Mouse (Mus musculus) left cerebral cortex, postnatal 4 days (tissue): ENCODE measurements around the gene Gpx2. TPM values are rescaled to one million over a fixed set of nuclear protein-coding genes. Genes with fewer than 3 reads are reported as not detected.
"Not testable (repeated sequence)": the region's sequence is repeated elsewhere in the genome, so short reads cannot be mapped to it uniquely, and the experiment has no call there.

Source experiments
- DNase-seq: peaks from one replicate; pipeline ENCODE4 v3.0.0-alpha.2; 2022
- intact Hi-C: fragments of 180-260 bp; cut with DNase I; formaldehyde crosslinking; loops from one replicate; pipeline ENCODE4 v1.15.1; 2025
- total RNA-seq, 2 experiments: library from RNA; stranded (reverse); gene quantifications; 2 replicates each; pipeline ENCODE4 v1.2.3; 2021

The Gpx2 gene
- total RNA-seq, 2 experiments from 2014 or later = not detected

DNA sequence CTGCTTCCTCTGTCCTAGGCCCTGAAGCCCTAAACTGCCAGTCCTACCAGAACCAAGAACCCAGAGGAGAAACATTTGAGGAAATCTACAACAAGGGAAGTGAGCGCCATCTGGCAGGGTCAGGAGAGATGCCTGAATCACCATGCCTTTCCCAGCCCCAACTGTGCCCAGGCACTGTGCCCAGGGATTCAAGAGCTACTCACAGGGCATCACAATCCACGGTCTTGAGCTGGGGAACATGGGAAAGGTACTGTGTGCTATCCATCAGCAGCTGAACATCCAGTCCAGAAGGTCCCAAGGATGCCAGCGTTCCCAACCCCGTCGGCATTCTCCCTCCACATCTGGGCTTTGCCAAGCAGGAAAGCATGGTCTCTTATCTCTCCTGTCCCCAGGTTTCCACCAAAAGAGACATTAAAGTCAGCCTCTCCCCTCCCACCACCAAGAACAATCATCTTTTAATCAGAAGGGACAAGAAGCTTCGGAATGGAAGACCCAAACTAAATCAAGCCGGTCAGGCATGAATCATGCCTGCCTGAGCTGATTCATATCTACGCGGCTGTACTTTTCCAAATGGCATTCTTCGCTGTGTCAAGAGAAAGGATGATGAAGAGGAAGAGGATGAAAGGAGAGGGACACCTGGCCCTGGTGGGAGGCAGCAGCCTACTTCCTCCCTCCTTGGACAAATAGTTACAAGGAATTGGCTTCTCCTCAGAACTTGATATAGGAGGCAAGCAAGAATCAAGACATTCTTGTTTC is 9.9 kb upstream of the Gpx2 start:
- intact Hi-C loops = no loop called here
- peak; percentile 83 for DNase-seq

DNA sequence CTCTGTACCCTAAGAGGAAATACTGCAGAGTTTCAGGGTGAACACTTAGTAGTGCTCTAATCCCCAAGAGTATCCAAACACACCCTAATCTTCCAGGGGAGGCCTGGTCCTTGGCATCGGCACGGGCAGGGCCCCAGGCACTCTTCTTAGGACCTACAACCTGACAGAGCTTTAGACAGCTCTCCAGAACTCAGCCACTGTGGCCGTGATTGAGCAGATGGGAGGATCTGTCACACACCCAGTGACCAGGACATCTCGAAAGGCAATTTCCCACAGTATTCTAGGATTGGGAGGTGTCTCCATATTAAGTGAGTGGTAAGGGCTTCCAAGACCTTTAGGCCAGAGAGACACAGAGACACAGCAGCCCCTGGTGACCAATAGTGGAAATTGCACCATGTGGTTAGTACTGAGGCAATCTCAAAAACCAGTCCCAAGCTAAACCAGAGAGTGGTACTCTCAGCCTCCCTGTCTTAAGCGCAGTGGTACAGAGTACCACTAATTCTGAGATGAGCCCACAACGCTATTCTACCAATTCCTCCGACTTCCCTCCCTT is 8.4 kb upstream of the Gpx2 start:
- DNase-seq = peak; percentile 52
- intact Hi-C loops = no loop called here

DNA sequence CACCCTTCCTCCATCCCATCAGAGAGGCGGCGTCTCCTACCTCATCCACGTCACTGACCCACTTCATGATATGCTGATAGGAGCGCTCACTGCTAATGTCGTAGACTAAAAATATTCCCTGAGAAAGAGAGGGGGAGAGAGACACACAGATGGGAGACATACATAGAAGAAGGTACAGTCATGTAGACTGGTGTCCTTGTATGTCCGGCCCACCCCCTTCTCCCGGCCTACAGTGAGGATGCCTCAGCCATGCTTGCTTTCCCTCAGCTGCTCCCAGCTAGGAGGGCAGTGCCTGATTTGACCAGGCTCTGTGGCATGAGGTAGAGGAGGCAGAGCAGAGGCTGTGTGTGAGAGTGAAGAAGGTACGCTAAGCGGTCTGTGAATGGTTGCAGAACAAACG is 7.7 kb upstream of the Gpx2 start:
- DNase-seq = no peak
- intact Hi-C loops = no loop called here

DNA sequence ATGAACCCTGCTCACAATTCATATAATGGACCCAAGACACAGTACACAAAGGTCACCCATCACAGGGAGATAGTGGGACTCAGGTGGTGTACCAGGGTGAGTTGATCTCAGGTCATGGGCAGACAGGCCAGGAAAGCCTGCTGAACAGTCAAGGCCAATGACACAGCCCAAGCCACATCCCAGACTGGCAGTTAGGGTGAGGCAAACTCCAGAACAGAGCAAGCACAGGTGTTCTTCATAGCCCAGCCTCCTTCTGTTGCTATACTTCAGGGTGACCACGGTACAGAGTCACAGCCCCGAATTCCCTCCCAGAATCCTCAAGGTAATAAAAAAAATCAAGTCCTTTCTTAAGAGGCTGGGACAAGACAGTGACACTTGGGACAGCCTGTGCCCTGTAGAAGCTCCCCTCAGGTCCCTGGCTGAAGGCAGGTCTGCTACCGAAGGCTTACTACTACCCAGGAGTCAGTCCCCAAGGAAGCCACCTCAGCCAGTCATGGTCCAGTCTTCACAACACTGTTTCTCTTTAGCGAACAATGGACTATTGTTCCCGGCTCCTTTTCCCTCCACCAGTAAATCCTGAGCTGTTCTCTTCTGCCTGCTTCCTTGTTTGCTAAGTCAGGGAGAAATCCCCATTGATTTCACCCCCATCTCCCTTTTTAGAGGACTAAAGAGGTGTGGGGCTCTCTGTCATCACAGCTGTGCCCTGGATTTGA is 2.8 kb upstream of the Gpx2 start:
- no peak for DNase-seq
- intact Hi-C loops = no loop called here

DNA sequence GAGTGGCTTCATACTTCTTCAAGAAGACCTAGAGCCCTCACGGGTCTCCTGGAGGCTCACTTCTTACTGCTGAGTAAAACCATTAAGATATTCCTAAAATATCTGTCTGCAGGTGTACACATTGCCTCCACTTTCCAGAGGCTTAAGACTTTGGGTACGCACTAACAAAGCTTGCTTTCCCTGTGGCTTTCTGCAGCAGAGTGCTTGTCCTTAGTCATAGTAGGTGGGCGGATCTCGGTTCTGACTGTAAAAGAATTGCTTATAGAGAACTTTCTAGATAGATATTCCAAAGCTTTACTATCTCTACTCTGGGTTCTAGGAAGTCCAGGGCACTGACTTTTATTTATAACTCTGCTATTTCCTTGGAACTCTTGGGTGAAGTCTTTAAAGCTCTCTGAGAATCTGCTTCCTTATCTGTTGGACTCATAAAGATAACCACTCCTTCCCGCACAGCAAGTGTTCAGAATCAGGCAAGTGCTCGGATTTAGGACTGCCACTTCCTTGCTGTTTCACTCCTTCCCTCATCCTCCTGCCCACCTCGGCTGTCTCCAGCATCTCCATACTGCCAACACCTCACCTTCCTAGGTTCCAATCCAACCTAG is 1.7 kb upstream of the Gpx2 start:
- intact Hi-C loops = no loop called here
- no peak for DNase-seq

GRCm38 (mm10) chr12:76792540-76792939 is 2.8 kb downstream of the Gpx2 start:
- DNase-seq, intact Hi-C loops: not testable (repeated sequence)

GRCm38 (mm10) chr12:76790446-76791084 is 4.8 kb downstream of the Gpx2 start:
- DNase-seq = no peak
- intact Hi-C loops = no loop called here

GRCm38 (mm10) chr12:76784056-76784619 is 11.2 kb downstream of the Gpx2 start:
- DNase-seq = no peak
- intact Hi-C loops = no loop called here

GRCm38 (mm10) chr12:76780639-76781468 is 14.5 kb downstream of the Gpx2 start:
- intact Hi-C loops = no loop called here
- peak; percentile 44 for DNase-seq

DNA sequence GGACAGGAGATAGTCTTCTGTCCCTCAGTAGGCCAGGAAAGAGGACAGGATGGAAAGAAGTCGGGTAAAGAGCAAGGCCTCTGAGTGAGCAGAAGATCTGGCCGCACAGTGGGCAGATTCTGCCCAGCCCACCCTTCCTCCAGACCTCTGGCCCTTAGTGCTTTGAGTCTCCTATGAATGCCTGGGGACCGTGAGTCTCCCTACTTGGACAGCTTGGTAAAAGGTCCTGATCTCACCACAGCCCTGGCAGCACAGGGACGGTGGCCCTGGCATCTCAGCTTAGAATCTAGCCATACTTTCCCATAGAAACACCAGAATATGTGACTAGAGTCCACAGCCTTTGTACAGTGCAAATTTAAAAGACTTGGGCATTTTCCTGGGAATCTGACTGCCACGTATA is 15.4 kb downstream of the Gpx2 start:
- intact Hi-C loops = no loop called here
- no peak for DNase-seq

- intact Hi-C loops = no loop called here
- DNase-seq = no peak
Observed at GRCm38 (mm10) chr12:76778305-76779083, 16.9 kb downstream of the Gpx2 start.

DNA sequence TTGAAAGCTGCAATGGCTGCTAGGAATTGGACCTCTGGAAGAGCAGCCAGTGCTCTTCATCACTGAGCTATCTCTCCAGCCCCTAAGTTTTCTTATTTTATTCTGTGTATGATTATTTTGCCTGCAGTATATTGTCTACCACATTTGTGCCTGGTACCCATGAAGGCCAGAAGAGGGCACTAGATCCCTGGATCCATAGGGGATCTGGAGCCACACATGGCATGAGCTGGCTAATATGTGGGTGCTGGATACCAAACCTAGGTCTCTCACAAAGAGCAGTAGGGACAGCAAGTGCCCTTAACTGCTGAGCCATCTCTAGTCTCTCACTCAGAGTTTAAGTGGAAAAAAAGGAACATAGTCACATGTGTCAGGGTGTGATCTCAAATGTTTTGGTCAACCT is 17.5 kb downstream of the Gpx2 start:
- no peak for DNase-seq
- intact Hi-C loops = no loop called here

DNA sequence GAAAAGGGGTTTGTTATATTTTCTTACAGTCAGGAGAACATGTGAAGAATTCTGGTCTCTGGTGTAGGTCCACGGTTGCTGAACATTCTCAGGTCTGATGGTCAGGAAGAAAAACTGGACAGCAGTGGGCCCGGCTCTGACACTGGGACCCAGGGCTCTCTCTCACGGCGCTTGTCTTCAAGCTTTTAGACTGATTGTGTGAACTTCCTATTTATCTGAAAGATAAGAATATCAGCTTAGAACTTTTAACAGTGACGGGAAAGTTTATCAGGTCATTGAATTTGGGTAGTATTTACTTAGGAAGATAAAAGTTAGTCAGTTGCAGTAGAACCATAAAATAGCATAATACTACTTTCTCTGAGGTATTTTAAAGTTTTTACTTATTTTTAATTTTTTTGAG is 18.5 kb downstream of the Gpx2 start:
- intact Hi-C loops = no loop called here
- DNase-seq = no peak

DNA sequence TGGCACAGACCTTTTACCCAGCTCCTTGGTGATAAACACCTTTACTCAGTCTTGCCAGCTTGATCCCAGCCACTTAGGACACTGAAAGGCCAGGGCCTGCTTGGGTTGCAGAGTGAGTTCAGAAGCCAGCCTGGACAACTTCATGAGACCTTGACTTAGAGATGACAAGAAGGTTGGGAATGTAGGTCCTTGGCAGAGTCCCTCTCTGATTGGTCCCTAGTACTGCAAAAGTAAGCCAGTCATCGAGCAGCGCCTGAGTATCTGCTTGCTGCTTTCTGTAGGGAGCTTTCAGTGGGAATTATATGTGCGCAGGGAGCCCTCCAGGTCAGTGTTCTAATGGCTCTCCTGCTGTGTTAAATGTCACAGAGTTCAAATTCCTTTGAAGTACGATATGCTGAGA is 20.2 kb downstream of the Gpx2 start:
- intact Hi-C loops = no loop called here
- no peak for DNase-seq

DNA sequence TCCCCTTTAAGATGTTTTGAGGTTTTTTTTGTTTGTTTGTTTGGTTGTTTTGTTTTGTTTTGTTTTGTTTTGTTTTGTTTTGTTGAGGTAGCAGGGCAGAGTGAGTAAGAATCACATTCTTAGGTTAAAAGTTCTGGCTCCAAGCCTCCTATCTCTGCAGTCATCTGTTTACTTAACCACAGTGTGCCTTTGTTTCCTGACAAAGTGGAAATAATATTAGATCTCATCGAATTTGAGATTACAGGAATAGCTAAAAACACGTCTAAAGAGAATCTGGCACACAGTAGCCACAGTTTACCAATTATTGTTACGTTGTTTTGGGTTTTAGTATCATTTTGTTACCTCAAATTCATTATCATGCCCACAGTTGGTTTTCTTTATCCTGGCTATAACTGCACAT is 20.7 kb downstream of the Gpx2 start:
- intact Hi-C loops = no loop called here
- DNase-seq = no peak

DNA sequence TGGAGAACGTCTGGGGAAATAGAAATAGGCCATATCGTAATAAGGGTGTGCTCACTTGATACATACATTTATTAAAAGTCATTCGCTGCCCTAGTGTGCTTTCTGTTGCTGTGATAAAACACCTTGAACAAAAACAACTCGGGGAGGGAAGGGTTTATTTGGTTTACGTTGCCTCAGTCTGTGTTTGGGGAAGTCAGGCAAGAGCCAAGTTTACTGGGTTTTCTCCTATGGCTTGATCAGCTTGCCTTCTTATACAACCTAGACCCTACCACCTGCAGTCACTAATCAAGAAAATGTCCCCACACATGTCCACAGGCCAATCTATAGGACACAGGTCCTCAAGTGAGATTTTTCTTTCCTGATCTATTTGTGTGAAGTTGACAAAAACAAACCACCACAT is 23.8 kb downstream of the Gpx2 start:
- intact Hi-C loops = no loop called here
- no peak for DNase-seq

GRCm38 (mm10) chr12:76770841-76771500 is 24.4 kb downstream of the Gpx2 start:
- no peak for DNase-seq
- intact Hi-C loops = no loop called here

DNA sequence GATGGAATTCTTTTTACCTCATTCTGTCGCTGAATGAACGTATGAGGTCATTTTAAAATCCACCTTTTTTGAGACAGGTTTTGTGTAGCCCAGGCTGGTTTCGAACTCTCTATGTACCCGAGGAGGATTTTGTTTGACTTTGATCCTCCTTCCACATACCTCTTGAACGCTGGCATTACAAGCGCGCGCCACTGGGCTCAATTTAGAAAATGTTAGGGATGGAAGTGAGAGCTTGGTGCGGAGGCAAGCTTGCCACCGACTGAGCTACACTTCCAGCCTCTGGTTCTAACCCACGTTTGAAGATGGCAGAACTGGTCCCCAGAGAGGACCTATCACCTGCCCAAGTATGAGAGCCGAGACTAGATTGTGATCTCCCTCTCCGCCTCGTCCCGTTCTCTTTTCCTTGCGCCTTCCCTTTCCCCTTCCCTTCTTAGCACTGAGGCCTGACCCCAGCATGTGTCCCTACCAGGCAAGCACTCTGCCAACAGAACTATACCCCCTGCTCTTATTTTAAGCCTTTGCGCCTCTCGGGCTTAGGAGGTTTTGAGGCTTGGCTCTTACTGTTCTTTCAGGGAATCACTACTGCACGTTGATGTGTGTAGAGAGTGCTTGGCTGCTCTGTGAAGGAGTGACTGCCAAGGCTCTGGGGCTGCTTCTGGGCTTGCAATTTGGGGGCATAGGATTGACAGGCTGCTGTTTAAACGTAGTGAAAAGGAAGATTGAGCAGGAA is 29.3 kb downstream of the Gpx2 start:
- intact Hi-C loops = no loop called here
- peak; percentile 15 for DNase-seq
